Mouse (Mus musculus): Measurements from ENCODE around the gene Zc3h7a. TPM values are rescaled to one million over a fixed set of nuclear protein-coding genes. Genes with fewer than 3 reads are reported as not detected.

Gene Zc3h7a
- total RNA-seq, 2 experiments from 2014 or later: 41.3 to 51.3 TPM

- peak in 1 of 2 experiments; percentile 48 for DNase-seq
- intact Hi-C loops (cut with DNase I): no loop called here
These were observed 89.2 kb downstream of the Zc3h7a start for GRCm38 (mm10) chr16:11086856-11087588.

Small RNA genes lying within 50 kb of the gene (microRNA-seq; reads per million reads assigned to microRNA genes)
- 12.3 to 21.2 reads per million in 2 experiments for gene Gm23935

Other genes with a start within 250 kb of the Zc3h7a start
- 10 to 100 TPM; 45.9 to 47.7 TPM for gene Snn, start 115.4 kb downstream of the Zc3h7a start, total RNA-seq (2021)
- gene Litaf, start 110.2 kb downstream of the Zc3h7a start, total RNA-seq (2021): 10 to 100 TPM; 39.9 to 42.8 TPM
- gene Txndc11, start 41.7 kb downstream of the Zc3h7a start, total RNA-seq (2021): 10 to 100 TPM; 22.7 to 24.3 TPM
- 10 to 100 TPM; 56.8 to 57.4 TPM for gene Rsl1d1, start 26.9 kb upstream of the Zc3h7a start, total RNA-seq (2021)
- 10 to 100 TPM; 75.1 to 83.5 TPM for gene Gspt1, start 77.9 kb upstream of the Zc3h7a start, total RNA-seq (2021)
- gene Tnfrsf17, start 137.4 kb upstream of the Zc3h7a start, total RNA-seq (2021): not detected
- gene Snx29, start 146.5 kb upstream of the Zc3h7a start, total RNA-seq (2021): 10 to 100 TPM; 12.2 to 16.3 TPM